Mouse (Mus musculus): ENCODE measurements around the gene Hivep3.

- TF ChIP-seq TCF12 (IDR thresholded peaks at IDR 0.05; ENCODE audit: insufficient read depth, poor library complexity, severe bottlenecking) (no peak), POLR2A (IDR thresholded peaks at IDR 0.05; ENCODE audit: insufficient read length, low read depth) (no peak), MAX (IDR thresholded peaks at IDR 0.05; ENCODE audit: low read depth) (peak; percentile 69), MYOD1 (IDR thresholded peaks at IDR 0.05; ENCODE audit: control insufficient read depth in 1 of 3, insufficient read length in 2 of 3, low read depth in 2 of 3) (peak in 2 of 3 experiments; percentile 80 to 92), E2F4 (IDR thresholded peaks at IDR 0.05; ENCODE audit: insufficient read depth) (no peak), MYOG (IDR thresholded peaks at IDR 0.05; ENCODE audit: control insufficient read depth in 1 of 3, insufficient read depth in 1 of 3, insufficient read length in 2 of 3, low read depth in 2 of 3) (peak in 2 of 3 experiments; percentile 92 to 93), USF1 (IDR thresholded peaks at IDR 0.05; ENCODE audit: low read depth) (no peak), POLR2AphosphoS2 (IDR thresholded peaks at IDR 0.05; ENCODE audit: insufficient read length, low read depth) (no peak), SRF (IDR thresholded peaks at IDR 0.05; ENCODE audit: control insufficient read depth, insufficient read length, low read depth) (peak; percentile 99), REST (IDR thresholded peaks at IDR 0.05; ENCODE audit: insufficient read depth, insufficient read length) (no peak), TCF3 (IDR thresholded peaks at IDR 0.05; ENCODE audit: insufficient read length, low read depth) (peak; percentile 46), CEBPB (IDR thresholded peaks at IDR 0.05; ENCODE audit: insufficient read depth, poor library complexity, severe bottlenecking) (no peak)
Measured at GRCm38 (mm10) chr4:120148291-120149141, 414.9 kb downstream of the Hivep3 start.

Data from myocyte (in vitro differentiated cells).